Mouse (Mus musculus): ENCODE results near the gene Gfod2.

DNA sequence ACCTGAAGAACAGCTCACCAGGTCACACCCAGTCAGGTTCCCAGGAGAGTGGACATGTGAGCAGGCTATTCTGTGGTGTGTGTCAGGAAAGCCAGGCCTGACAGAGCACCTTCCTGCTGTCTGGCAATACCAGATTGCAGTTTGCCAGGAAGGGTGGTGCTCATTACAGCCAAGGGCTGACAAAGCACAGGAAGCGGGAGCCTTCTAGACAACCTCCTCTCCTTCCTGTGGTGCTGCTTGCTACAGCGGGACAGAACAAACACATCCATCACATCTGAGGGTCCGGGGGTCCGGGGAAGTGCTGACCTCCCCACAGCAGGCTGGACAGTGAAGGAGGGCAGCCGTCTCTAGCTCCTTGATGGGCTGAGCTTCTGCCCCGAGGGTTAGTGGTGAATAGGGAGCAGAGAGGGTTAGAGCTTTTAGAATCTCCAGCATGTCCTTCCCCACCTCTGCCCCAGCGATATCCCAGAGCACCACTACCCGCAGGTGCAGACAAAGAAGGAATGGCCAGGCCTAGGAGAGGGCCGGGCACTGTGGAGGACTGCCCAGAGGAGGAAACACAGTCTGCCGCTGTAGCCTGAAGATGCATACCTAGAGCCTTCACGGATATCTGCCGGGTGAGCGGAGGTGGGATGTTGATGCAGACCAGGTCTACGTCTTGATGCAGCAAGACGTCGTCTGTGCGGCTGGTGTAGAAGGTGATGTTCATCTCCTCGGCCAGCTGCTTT is 30.9 kb downstream of the Gfod2 start:
- no peak for TF ChIP-seq EP300 (IDR thresholded peaks at IDR 0.05; ENCODE audit: low read depth in 1 of 2, low read length in 2 of 2)
- no peak for TF ChIP-seq POLR2A (IDR thresholded peaks at IDR 0.05; ENCODE audit: control insufficient read depth in 1 of 2, insufficient read depth in 1 of 2, low read depth in 1 of 2, low read length in 2 of 2, poor library complexity in 1 of 2)
- TF ChIP-seq POLR2AphosphoS5 (IDR thresholded peaks at IDR 0.05; ENCODE audit: borderline replicate concordance, low read depth, low read length) = no peak
- no peak for TF ChIP-seq MAFK (IDR thresholded peaks at IDR 0.05; ENCODE audit: borderline replicate concordance, low read depth, low read length)
- no peak for TF ChIP-seq TAL1 (IDR thresholded peaks at IDR 0.05; ENCODE audit: low read length)
